Mouse (Mus musculus): Measurements from ENCODE around the gene Fbxl16. TPM values are rescaled to one million over a fixed set of nuclear protein-coding genes. Genes with fewer than 3 reads are reported as not detected.
"Not testable (repeated sequence)": the region's sequence is repeated elsewhere in the genome, so short reads cannot be mapped to it uniquely, and the experiment has no call there.

Fbxl16 gene
- polyA plus RNA-seq, 1 experiment from 2014 or later = 15.0 TPM

DNA sequence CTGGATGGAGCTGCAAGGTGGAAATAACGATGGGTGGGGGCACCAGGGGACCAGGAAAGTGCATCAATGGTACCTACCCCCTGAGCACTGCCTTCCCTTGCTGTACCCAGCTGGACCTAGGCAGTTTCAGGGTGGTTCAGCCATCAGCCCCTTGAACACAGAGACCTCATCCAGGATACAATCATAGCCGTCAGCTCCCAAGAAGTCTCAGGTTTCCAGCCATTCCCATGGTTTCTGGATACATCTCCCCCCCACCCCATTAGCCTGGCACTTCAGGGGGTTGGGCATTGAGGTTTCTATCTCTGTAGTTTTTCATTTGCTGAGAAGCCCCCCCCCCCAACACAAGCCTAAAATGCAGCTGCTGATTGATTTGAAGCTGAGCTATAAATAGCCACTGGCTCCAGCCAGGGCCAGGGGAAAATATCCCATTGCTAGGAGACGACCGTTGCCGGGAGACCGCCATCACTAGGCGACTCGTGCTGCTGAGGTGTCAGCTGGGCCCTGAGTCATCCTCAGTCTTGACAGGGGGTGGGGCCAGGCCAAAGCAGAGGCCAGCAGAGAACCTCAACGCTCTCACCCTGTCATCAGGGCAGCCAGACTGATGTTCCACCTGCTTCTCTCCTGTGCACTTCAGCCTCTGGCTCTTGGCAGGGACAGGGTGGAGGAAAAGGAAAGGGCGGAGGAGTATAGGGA is 5.9 kb upstream of the Fbxl16 start:
- Histone ChIP-seq H3K4me1 (replicated peaks; ENCODE audit: control insufficient read depth, insufficient read depth, low read length) (peaks cover 12% of the 10 kb centered on the region; the same call in 1 of the 2 replicates), H3K9me3 (ENCODE audit: control insufficient read depth, low read length) (no peaks in the 10 kb centered on the region), H3K9ac (ENCODE audit: low read depth, low read length) (peak overlapping the region; percentile 36; the same call in 1 of the 2 replicates), H3K4me3 (ENCODE audit: low read depth, low read length) (no peak overlapping the region; the same call in 1 of the 2 replicates), H3K4me2 (replicated peaks; ENCODE audit: low read depth, low read length) (peak overlapping the region; percentile 16), H3K36me3 (ENCODE audit: control insufficient read depth, insufficient read depth, low read length) (no peaks in the 10 kb centered on the region), H3K27me3 (ENCODE audit: control insufficient read depth, insufficient read depth, low read length) (no peaks in the 10 kb centered on the region), H3K27ac (ENCODE audit: low read depth, low read length) (peak overlapping the region; percentile 83)
- WGBS = 12% methylated on average over 10 of the region's 10 CpGs
- DNase-seq (ENCODE audit: low spot score) = peak; percentile 95
- peak; percentile 95 for ATAC-seq (ENCODE audit: low FRiP score)

DNA sequence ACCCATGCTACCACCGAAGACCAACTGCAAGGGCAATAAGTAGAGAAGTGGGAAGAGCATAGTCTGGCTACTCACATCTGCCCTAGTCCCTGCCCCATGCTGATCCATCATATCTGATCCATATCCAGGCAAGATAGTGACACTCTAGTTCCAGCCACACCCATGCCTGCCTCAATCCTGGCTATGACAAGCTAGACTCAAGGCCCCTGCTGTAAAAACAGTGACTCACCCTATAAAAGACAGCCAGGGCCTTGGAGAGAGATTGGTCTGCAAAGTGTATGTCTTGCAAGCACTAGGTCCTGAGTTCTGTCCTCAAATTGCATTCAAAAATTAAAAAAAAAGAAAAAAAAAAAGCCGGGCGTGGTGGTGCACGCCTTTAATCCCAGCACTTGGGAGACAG is 2.4 kb upstream of the Fbxl16 start:
- Histone ChIP-seq H3K27me3 (ENCODE audit: control insufficient read depth, insufficient read depth, low read length) (no peaks in the 10 kb centered on the region), H3K27ac (ENCODE audit: low read depth, low read length) (no peak overlapping the region), H3K4me3 (ENCODE audit: low read depth, low read length) (no peak overlapping the region), H3K9ac (ENCODE audit: low read depth, low read length) (no peak overlapping the region), H3K4me1 (replicated peaks; ENCODE audit: control insufficient read depth, insufficient read depth, low read length) (peaks cover 20% of the 10 kb centered on the region; the same call in 1 of the 2 replicates), H3K4me2 (replicated peaks; ENCODE audit: low read depth, low read length) (no peak overlapping the region), H3K36me3 (ENCODE audit: control insufficient read depth, insufficient read depth, low read length) (no peaks in the 10 kb centered on the region), H3K9me3 (ENCODE audit: control insufficient read depth, low read length) (no peaks in the 10 kb centered on the region)
- ATAC-seq (ENCODE audit: low FRiP score) (no peak), DNase-seq (ENCODE audit: low spot score) (no peak)
- 87% methylated on average over 4 of the region's 4 CpGs for WGBS

DNA sequence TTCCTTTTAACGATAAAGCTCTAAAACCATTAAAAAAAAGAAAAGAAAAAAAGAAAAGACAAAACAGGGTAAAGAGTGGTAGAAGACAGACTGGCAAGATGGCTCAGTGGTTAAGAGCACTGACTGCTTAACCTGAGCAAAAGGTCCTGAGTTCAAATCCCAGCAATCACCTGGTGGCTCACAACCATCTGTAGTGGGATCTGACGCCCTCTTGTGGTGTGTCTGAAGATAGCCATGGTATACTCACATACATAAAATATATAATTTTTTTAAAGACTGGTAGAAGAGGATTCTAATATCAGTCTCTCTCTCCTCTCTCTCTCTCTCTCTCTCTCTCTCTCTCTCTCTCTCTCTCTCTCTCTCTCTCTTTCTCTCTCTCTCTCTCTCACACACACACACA is 1.4 kb upstream of the Fbxl16 start:
- H3K27ac ChIP-seq (ENCODE audit: low read depth, low read length); H3K27me3 ChIP-seq (ENCODE audit: control insufficient read depth, insufficient read depth, low read length); ATAC-seq (ENCODE audit: low FRiP score); DNase-seq (ENCODE audit: low spot score); H3K36me3 ChIP-seq (ENCODE audit: control insufficient read depth, insufficient read depth, low read length); H3K4me3 ChIP-seq (ENCODE audit: low read depth, low read length); H3K4me2 ChIP-seq (replicated peaks; ENCODE audit: low read depth, low read length); H3K9ac ChIP-seq (ENCODE audit: low read depth, low read length); H3K9me3 ChIP-seq (ENCODE audit: control insufficient read depth, low read length): not testable (repeated sequence)
- H3K4me1 ChIP-seq (replicated peaks; ENCODE audit: control insufficient read depth, insufficient read depth, low read length) = peaks cover 16% of the 10 kb centered on the region; the same call in 1 of the 2 replicates
- WGBS = 54% methylated on average over 2 of the region's 2 CpGs

DNA sequence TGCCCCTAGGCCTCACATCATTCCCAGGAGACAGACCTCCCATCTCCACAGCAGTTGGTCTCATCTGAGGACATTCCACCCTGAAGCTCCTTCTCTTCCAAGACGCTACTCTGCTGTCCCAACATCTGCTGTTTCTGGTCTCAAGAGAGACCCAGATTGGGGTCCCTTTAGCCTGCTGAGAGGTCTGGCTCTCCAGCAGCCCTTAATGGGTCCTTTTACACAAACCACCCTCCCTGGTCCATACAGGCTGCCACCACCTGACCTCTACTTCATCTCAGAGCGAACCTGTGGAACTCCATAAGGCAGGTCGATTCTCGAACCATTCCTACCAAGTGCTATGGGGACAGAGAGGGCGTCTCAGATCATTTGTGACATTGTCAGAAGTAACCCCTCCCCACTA is 857 bp upstream of the Fbxl16 start:
- Histone ChIP-seq H3K4me1 (replicated peaks; ENCODE audit: control insufficient read depth, insufficient read depth, low read length) (peaks cover 14% of the 10 kb centered on the region; the same call in 1 of the 2 replicates), H3K4me2 (replicated peaks; ENCODE audit: low read depth, low read length) (peak overlapping the region; percentile 87), H3K9me3 (ENCODE audit: control insufficient read depth, low read length) (no peaks in the 10 kb centered on the region), H3K9ac (ENCODE audit: low read depth, low read length) (peak overlapping the region; percentile 95; the same call in 1 of the 2 replicates), H3K36me3 (ENCODE audit: control insufficient read depth, insufficient read depth, low read length) (no peaks in the 10 kb centered on the region), H3K27ac (ENCODE audit: low read depth, low read length) (peak overlapping the region; percentile 98), H3K27me3 (ENCODE audit: control insufficient read depth, insufficient read depth, low read length) (0 out of 2 replicates have a peak, but pooled peaks cover 2% of the 10 kb centered on the region), H3K4me3 (ENCODE audit: low read depth, low read length) (peak overlapping the region; percentile 84; the same call in 1 of the 2 replicates)
- 36% methylated on average over 5 of the region's 5 CpGs for WGBS
- DNase-seq (ENCODE audit: low spot score) = no peak
- no peak for ATAC-seq (ENCODE audit: low FRiP score)

DNA sequence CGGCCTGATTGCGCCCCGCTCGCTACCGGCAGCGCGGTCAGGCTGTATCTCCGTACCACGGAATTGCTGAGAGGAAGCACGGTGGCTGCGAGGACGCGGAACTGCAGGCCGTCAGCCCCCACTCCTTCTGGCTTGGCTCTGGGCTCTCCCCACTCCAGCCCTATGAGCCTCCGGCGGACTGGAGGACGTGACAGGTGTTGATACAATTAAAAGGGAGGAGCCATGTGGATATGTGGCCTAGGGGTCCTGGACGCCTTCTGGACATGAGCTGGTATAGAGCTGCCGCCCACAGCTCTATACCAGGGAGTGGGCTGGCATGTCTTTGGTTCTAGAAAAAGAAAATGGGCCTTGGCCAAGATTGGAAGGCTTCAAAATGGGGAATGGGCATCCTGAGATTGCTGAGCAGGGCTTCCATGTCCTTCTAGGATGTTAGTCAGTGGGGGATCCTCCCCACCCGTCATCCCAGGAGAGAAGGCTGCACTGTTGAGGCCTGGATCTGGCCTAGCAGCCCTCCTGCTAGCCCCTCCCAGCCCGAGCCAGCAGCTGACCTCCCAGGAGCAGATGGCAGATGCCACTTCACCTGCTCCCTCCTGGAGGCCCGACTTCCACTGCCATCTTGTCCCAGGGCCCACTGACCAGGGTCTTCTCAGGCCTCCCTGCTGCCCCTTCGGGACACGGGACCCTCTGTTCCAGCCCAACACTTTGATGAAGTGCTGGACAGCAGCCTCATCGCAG is 888 bp downstream of the Fbxl16 start:
- Histone ChIP-seq H3K27ac (ENCODE audit: low read depth, low read length) (peak overlapping the region; percentile 98), H3K4me1 (replicated peaks; ENCODE audit: control insufficient read depth, insufficient read depth, low read length) (peaks cover 10% of the 10 kb centered on the region; the same call in 1 of the 2 replicates), H3K27me3 (ENCODE audit: control insufficient read depth, insufficient read depth, low read length) (peaks cover 2% of the 10 kb centered on the region; the same call in 1 of the 2 replicates), H3K9me3 (ENCODE audit: control insufficient read depth, low read length) (no peaks in the 10 kb centered on the region), H3K4me3 (ENCODE audit: low read depth, low read length) (peak overlapping the region; percentile 84), H3K36me3 (ENCODE audit: control insufficient read depth, insufficient read depth, low read length) (no peaks in the 10 kb centered on the region), H3K9ac (ENCODE audit: low read depth, low read length) (peak overlapping the region; percentile 95), H3K4me2 (replicated peaks; ENCODE audit: low read depth, low read length) (peak overlapping the region; percentile 87)
- 8% methylated on average over 25 of the region's 25 CpGs for WGBS
- ATAC-seq (ENCODE audit: low FRiP score) = peak; percentile 77
- DNase-seq (ENCODE audit: low spot score) = peak; percentile 49

DNA sequence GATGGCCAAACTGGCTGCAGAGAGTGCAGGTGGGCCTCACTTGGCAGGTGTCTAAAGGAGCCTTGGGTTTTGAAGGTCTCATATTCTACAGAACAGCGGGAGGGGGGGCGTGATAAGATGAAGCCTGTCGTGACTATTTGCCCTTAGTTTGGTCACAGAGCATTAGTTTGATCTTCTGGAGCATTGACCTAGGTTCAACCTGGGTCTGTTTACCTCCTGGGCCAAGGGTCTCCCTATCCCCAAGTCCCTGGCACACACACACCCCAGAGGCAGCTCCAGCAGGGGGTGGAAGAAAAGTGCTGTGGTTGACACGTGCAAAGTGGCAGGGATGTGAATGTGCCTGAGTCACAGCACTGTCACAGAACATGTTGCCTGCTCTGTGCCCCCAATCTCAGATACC is 2.0 kb downstream of the Fbxl16 start:
- DNase-seq (ENCODE audit: low spot score) (no peak), ATAC-seq (ENCODE audit: low FRiP score) (no peak)
- Histone ChIP-seq H3K27me3 (ENCODE audit: control insufficient read depth, insufficient read depth, low read length) (peaks cover 2% of the 10 kb centered on the region; the same call in 1 of the 2 replicates), H3K27ac (ENCODE audit: low read depth, low read length) (no peak overlapping the region), H3K4me2 (replicated peaks; ENCODE audit: low read depth, low read length) (peak overlapping the region; percentile 87), H3K4me3 (ENCODE audit: low read depth, low read length) (no peak overlapping the region), H3K4me1 (replicated peaks; ENCODE audit: control insufficient read depth, insufficient read depth, low read length) (peaks cover 10% of the 10 kb centered on the region; the same call in 1 of the 2 replicates), H3K36me3 (ENCODE audit: control insufficient read depth, insufficient read depth, low read length) (no peaks in the 10 kb centered on the region), H3K9me3 (ENCODE audit: control insufficient read depth, low read length) (no peaks in the 10 kb centered on the region), H3K9ac (ENCODE audit: low read depth, low read length) (no peak overlapping the region)
- 78% methylated on average over 4 of the region's 4 CpGs for WGBS

DNA sequence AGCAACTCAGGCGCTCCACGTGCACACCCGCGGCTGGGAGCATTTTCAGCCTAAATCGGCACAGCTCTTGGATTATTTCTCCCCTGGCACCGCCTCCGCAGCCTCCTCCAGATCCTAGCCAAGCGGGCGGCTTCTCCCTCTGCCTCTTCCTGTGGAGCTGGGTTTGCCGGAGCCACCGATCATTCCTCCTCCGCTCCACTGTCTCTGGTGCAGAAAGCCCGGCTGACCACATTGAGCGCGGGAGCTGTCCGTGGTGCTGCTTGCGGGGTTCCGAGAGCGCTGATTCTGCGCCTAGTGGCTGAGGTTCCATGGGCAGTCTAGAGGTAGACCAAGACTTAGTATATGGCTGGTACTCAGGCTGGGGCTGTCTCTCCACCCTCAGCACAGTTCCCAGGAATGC is 4.6 kb downstream of the Fbxl16 start:
- DNase-seq (ENCODE audit: low spot score) = peak; percentile 87
- Histone ChIP-seq H3K4me1 (replicated peaks; ENCODE audit: control insufficient read depth, insufficient read depth, low read length) (peaks cover 10% of the 10 kb centered on the region; the same call in 1 of the 2 replicates), H3K9me3 (ENCODE audit: control insufficient read depth, low read length) (no peaks in the 10 kb centered on the region), H3K27ac (ENCODE audit: low read depth, low read length) (no peak overlapping the region), H3K27me3 (ENCODE audit: control insufficient read depth, insufficient read depth, low read length) (peaks cover 13% of the 10 kb centered on the region), H3K4me3 (ENCODE audit: low read depth, low read length) (no peak overlapping the region), H3K9ac (ENCODE audit: low read depth, low read length) (no peak overlapping the region), H3K4me2 (replicated peaks; ENCODE audit: low read depth, low read length) (0 out of 2 replicates have a peak overlapping the region, but pooled peaks have one; percentile 9), H3K36me3 (ENCODE audit: control insufficient read depth, insufficient read depth, low read length) (no peaks in the 10 kb centered on the region)
- ATAC-seq (ENCODE audit: low FRiP score) = no peak
- 3% methylated on average over 20 of the region's 20 CpGs for WGBS

DNA sequence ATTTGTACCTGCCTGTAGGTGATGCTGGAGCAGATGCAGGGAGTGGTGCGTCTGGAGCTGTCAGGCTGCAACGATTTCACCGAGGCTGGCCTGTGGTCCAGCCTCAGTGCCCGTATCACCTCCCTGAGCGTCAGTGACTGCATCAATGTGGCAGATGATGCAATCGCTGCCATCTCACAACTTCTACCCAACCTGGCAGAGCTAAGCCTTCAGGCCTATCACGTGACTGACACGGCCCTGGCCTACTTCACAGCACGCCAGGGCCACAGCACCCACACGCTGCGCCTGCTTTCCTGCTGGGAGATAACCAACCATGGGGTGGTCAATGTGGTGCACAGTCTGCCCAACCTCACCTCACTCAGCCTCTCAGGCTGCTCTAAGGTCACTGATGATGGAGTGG is 8.8 kb downstream of the Fbxl16 start:
- Histone ChIP-seq H3K4me1 (replicated peaks; ENCODE audit: control insufficient read depth, insufficient read depth, low read length) (0 out of 2 replicates have a peak, but pooled peaks cover 2% of the 10 kb centered on the region), H3K4me3 (ENCODE audit: low read depth, low read length) (no peak overlapping the region), H3K27me3 (ENCODE audit: control insufficient read depth, insufficient read depth, low read length) (peaks cover 31% of the 10 kb centered on the region), H3K4me2 (replicated peaks; ENCODE audit: low read depth, low read length) (no peak overlapping the region), H3K9me3 (ENCODE audit: control insufficient read depth, low read length) (no peaks in the 10 kb centered on the region), H3K9ac (ENCODE audit: low read depth, low read length) (no peak overlapping the region), H3K27ac (ENCODE audit: low read depth, low read length) (no peak overlapping the region), H3K36me3 (ENCODE audit: control insufficient read depth, insufficient read depth, low read length) (no peaks in the 10 kb centered on the region)
- ATAC-seq (ENCODE audit: low FRiP score) = no peak
- WGBS = 87% methylated on average over 11 of the region's 11 CpGs
- DNase-seq (ENCODE audit: low spot score) = no peak

All from hindbrain, embryonic 11.5 days (tissue).